Mouse (Mus musculus) activated CD4-positive, CD25-positive, alpha-beta regulatory T cell, adult 4 months (primary cell): Measurements from ENCODE around the gene Chsy1. TPM values are rescaled to one million over a fixed set of nuclear protein-coding genes. Genes with fewer than 3 reads are reported as not detected.
A peak's percentile ranks its signal among the peaks of the same experiment; 100 is the strongest.

Experiments used
- ATAC-seq: one replicate; pipeline ENCODE4 v1.8.0; 2017
- polyA plus RNA-seq, 2 experiments: library from polyadenylated mRNA; unstranded; fragments of 100-300 nt; shearing (Covaris generic); gene quantifications; one replicate each; pipeline ENCODE4 v1.2.1; 2017

The Chsy1 gene
- polyA plus RNA-seq, 2 experiments from 2014 or later, result 12.3 to 13.3 TPM

GRCm38 (mm10) chr7:66109855-66110635, 730 bp downstream of the Chsy1 start:
- peak; percentile 50 for ATAC-seq

- peak; percentile 13 for ATAC-seq
Observed at GRCm38 (mm10) chr7:66110636-66111112, 1.4 kb downstream of the Chsy1 start.

GRCm38 (mm10) chr7:66111211-66111610, 1.9 kb downstream of the Chsy1 start:
- no peak for ATAC-seq

GRCm38 (mm10) chr7:66113561-66113960, 4.2 kb downstream of the Chsy1 start:
- ATAC-seq, result no peak

GRCm38 (mm10) chr7:66115821-66116343, 6.6 kb downstream of the Chsy1 start:
- ATAC-seq, result peak; percentile 87

GRCm38 (mm10) chr7:66116906-66117482, 7.7 kb downstream of the Chsy1 start:
- ATAC-seq, result no peak

- no peak for ATAC-seq
Observed at GRCm38 (mm10) chr7:66118046-66118445, 8.7 kb downstream of the Chsy1 start.

- ATAC-seq, result no peak
Observed at GRCm38 (mm10) chr7:66118796-66119195, 9.5 kb downstream of the Chsy1 start.

- ATAC-seq, result no peak
Observed at GRCm38 (mm10) chr7:66120139-66120538, 10.8 kb downstream of the Chsy1 start.

- ATAC-seq, result peak; percentile 32
Observed at GRCm38 (mm10) chr7:66120702-66121396, 11.5 kb downstream of the Chsy1 start.

GRCm38 (mm10) chr7:66124551-66124968, 15.2 kb downstream of the Chsy1 start:
- no peak for ATAC-seq

- no peak for ATAC-seq
Observed at GRCm38 (mm10) chr7:66125368-66125767, 16.1 kb downstream of the Chsy1 start.

GRCm38 (mm10) chr7:66127951-66128645, 18.8 kb downstream of the Chsy1 start:
- ATAC-seq, result no peak

- no peak for ATAC-seq
Observed at GRCm38 (mm10) chr7:66128857-66129256, 19.5 kb downstream of the Chsy1 start.

- no peak for ATAC-seq
Observed at GRCm38 (mm10) chr7:66130296-66130695, 21.0 kb downstream of the Chsy1 start.

- no peak for ATAC-seq
Observed at GRCm38 (mm10) chr7:66131776-66132421, 22.6 kb downstream of the Chsy1 start.

GRCm38 (mm10) chr7:66134154-66134553, 24.8 kb downstream of the Chsy1 start:
- ATAC-seq, result no peak

- ATAC-seq, result no peak
Observed at GRCm38 (mm10) chr7:66135644-66136043, 26.3 kb downstream of the Chsy1 start.

- no peak for ATAC-seq
Observed at GRCm38 (mm10) chr7:66136187-66136586, 26.9 kb downstream of the Chsy1 start.

- no peak for ATAC-seq
Observed at GRCm38 (mm10) chr7:66137309-66137708, 28.0 kb downstream of the Chsy1 start.

- no peak for ATAC-seq
Observed at GRCm38 (mm10) chr7:66138301-66138700, 29.0 kb downstream of the Chsy1 start.

- ATAC-seq, result no peak
Observed at GRCm38 (mm10) chr7:66138878-66139277, 29.6 kb downstream of the Chsy1 start.
